Mouse (Mus musculus): Measurements from ENCODE around the gene Gm17409.

Gm17409 gene

DNA sequence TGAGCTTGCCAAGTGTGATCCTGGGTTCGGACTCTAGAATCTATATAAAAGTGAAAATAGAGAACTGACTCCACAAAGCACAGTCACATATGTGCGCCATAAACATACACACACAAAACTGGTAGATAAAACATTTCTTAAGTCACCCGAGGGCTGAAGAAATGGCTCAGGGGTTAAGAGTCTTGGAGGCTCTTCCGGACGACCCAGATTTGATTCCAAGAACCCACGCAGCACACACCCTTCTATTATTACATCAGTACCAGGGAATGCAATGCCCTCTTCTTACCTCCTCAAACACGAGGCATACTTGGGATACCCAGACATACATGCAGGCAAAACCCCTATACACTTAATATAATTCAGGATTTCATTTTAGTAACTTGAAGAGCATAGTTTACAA lies at the start of gene Gm17409:
Gene Gm17409 (plus strand): TSS at position 301 of the 400 bp plus-strand sequence.
- DNase-seq = no peak

DNA sequence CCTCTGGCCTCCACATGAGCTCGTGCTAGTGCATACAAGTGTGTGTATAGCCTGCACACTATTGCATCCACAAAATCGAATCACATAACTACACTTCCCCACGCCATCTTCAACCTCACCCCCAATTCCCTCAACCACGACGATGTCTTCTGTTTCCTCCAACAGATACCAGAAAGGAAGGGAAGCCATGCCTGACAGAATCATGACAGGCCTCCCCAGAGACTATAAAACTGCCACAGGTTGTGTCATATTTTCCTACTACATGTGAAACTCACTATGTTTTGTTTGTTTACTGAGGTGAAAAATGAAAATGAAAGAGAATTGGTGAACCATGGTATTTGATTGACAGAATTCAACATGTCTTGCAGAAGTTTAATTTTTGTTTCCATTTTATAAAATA lies 46.6 kb upstream of the Gm17409 start:
- DNase-seq = no peak

DNA sequence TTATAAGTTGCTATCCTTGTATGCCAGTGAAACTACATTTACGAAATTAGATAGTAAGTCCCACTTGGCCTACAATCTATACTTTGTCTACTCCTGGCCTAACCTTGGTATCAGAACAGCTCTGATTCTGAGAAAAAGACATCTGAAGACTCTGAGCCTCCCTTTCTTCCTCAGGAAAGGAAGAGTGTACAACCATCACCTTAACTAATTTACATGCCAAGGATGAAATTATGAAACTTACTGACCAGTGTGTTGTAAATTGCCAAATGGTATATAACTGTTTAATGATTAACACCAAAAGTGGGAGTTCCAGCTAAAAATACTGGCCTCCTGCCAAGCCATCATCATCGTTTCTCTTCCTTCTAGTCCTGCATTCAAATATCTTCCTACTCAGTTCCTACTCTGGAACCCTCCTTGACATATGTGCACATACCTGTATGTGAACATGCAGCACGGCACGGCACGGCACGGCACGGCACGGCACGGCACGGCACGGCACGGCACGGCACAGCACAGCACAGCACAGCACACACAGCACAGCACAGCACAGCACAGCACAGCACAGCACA lies 44.4 kb upstream of the Gm17409 start:
- DNase-seq = no peak

DNA sequence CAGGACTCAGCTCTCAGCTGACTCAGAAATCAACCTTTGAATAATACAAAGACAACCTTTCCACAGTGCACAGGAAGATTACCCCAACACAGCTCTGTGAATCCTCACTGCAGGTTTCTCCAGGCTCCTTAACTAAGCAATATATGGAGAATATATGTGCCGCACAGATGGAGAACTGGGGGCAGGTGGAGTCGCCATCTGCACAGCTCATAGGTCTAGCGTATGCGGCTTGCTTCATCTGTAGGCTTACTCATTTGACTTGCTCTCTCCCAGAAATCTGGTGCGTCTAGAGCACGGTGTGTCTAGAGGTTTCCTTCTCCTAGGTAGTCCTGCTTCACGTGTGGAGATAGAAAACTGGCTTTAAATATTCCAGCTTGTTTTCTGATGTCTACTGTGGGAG lies 37.7 kb upstream of the Gm17409 start:
- DNase-seq = no peak

DNA sequence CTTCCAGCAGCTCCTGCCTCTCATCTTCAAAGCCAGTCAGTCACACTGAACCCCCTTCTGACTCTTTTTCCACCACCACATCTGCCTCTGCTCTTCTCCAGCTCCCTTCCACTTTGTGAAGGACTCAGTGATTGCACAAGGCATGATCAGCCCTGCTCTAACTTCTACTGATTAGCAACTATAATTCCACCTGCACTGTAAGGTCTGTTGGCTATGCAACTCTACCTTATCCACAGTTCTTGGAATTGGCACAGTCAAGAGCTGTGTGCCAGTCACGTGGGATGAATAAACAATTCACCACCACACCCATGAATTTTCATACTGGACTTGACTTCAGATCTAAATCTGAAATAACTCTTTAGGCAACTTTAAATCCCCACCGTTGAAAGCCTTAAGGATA lies 36.6 kb upstream of the Gm17409 start:
- no peak for DNase-seq

DNA sequence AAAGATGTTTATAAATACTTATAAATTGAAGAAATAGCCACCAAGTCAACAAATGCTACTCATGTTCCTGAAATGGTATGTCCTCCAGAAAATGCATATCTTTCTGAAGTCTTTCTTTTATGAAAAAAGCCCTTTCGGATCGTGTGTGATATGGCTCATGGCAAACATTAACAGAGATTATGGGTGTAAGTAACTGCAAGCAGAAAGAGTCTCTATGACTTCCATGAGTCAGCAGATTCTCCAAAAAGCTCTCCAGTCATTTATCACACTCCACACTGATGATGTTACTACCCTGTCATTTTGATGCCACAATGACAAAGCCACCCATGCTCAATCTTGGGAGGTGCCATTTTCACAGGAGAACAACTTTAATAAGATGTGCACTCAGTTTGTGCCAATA lies 35.5 kb upstream of the Gm17409 start:
- no peak for DNase-seq

DNA sequence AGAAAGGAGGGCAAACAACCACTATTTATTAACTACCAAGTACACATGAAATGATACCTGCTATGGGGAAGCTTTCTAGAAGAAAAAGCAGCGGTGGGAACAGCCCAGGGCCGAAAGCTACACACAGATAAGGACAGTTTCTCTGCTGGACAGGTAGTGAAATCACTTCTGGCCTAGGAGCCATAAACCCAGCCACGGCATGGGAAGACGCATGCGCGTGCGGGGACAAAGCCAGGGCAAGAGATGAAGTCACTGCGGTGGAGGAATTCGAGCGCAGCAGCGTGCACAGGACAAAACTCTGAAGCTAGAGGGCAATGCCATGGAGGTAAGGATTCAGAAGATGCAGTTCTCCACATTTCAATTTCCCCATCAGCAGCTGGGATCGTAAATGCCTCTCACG lies 34.4 kb upstream of the Gm17409 start:
- DNase-seq = no peak

- no peak for DNase-seq
These were observed 33.0 kb upstream of the Gm17409 start for GRCm38 (mm10) chr2:58436911-58437310.

DNA sequence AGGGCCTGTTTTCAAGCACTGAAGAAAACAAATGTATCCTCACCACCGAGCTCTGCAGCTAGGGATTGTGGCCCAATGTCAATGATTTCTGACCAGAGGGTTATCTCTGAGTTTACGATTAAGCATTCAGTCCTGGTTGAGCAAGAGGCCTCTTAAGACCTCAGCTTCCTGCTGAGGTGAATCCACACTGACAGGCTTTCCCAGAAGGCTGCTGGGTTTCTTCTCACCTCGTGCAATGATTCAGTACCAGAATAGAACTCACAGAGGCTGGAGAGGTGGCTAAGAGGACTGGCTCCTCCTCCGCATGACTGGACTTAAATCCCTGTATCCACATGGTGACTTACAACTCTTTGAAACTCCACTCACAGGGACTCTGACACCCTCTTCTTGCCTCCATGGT lies 26.8 kb upstream of the Gm17409 start:
- no peak for DNase-seq

DNA sequence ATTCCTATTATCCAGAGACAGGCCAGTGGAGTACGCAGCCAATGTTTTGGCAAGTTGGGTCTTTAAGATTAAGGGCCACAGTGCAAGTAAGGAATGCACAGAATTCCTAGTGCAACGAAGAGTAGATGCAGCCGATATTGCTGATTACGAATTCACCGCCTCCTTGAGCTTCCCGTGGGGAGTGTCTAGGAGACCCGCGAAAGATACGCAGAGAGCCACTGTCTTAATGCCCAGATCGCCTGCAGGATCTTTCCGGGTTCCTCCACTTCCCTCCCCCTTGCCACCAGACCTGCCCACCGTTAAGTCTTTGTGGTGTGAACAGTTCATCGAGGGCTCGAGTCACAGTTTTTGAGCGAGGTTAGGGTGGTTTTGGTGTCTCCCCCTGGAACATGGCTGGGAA lies 22.9 kb upstream of the Gm17409 start:
- DNase-seq = no peak

- no peak for DNase-seq
These were observed 15.6 kb upstream of the Gm17409 start for GRCm38 (mm10) chr2:58454095-58454865.

DNA sequence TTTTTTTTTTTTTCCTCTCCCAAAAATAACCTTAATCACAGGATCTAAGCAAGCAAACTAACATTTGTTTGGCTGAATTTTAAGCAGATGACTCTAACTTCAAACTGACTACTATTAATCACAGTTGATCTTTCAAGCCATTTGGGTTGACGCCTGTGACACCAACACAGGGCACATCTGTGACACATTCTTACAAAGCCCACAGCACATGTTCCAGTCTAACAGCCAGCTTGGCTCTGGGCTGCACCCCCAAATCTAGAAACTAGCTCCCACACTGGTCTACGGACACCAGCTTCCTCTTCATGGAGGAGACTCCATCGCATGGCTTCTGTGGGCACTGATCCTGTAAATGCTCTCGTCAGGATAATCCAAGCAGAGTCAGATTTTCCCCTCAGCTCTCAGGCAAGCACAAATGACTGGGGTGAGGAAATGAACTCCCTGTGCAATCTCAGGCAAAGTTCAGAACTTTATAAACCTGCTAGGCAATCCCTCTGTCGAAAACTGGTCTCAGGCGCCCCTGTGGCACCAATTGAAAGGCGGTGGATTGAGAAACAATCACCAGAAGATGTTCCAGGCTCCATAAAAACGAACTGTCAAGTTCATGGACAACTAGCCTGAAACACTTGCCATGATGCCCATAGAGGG lies 13.0 kb upstream of the Gm17409 start:
- no peak for DNase-seq

GRCm38 (mm10) chr2:58457488-58457865 lies 12.4 kb upstream of the Gm17409 start:
- no peak for DNase-seq

DNA sequence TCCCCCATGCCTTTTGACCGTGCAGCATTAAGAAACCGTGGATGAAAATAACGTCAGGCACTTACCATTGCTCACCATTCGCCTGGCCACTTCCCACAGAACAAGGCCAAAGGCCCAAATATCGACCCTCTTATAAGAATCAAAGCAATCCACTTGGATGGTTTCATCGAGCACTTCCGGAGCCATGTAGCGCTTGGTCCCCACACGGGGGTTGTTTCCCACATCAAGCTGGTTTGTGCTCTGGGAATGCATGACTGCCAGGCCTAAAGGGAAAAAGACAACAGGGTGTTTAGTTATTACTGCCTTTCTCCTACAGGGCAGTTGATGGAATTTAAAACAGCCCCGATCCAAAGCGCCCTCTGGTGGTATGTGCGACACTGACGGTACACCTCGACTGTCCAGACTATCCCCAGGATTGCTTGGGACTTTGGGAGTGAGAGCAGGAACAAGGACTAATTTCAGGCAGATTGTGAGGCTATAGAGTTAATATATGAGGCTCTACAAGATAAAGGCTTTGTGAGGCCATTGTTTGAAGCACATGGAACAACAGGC lies 11.0 kb upstream of the Gm17409 start:
- peak; percentile 13 for DNase-seq

- no peak for DNase-seq
These were observed 374 bp downstream of the Gm17409 start for GRCm38 (mm10) chr2:58470290-58470689.

DNA sequence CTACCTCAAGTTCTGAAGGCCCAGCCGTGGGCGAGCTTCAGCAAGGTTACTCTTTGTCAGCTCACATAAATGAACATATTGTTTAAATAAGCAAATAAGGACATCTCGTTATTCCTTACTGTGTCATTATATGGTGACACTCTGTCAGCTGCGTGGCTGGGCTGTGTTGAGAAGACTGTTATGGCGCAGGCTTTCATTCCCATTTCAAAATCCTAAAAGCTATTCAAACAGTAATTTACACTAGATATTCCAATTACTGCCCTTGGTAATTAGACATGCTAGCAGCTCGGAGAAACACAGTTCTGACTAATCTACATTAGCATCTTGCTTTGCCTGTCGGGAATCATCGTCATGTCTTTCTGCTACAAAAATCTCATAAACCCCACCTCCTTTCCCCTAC lies 5.7 kb downstream of the Gm17409 start:
- no peak for DNase-seq

- peak; percentile 40 for DNase-seq
These were observed 7.2 kb downstream of the Gm17409 start for GRCm38 (mm10) chr2:58476956-58477715.

DNA sequence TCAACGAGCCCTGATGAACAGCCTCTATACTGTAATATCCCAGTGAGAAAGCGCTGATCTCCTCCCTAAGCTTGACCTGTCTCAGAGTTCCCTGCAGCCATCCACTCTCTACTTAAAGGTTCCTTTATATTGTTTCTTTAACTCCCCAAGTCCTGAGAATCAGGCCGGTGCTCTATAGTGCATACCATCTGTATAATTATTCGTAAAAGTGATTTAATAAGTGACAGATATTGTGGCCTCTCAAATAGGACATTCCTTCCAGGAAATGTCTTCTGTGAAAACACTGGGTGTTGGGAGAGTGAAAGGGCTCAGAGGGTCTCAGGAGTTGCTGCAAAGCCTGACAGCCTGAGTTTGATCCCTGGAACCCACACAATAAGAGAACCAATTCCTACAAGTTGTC lies 8.2 kb downstream of the Gm17409 start:
- DNase-seq = no peak

- no peak for DNase-seq
These were observed 9.6 kb downstream of the Gm17409 start for GRCm38 (mm10) chr2:58479536-58479935.

- no peak for DNase-seq
These were observed 10.8 kb downstream of the Gm17409 start for GRCm38 (mm10) chr2:58480764-58481163.

DNA sequence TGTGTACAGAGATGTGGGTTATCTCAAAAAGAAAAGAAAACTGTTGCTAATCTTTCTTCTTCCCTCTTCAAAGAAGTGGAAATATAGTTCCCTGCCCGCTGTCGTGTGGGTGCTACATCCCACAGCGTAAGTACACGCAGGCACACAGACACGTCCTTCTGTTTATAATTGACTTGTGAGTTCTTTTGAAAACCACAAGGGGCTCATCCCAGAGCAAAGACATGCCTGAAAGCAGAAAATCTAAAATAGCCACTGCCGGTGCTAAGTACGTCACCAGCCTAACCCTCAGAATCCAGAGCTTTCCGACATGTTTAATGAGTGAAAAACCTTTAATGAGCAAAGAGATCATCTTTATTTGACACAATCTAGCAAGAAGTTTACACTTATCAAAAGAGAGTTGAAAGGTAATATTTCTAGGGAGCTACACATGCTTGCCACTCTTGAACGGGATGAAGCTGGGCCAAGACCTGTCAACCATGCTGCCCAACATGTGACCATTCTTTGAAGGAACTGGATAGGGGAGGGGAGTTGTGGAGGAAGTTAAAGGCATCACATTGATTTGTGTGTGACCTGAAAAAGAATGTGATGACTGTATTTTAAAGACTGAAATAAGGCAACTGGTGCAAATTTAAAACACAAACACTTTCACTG lies 11.7 kb downstream of the Gm17409 start:
- no peak for DNase-seq

DNA sequence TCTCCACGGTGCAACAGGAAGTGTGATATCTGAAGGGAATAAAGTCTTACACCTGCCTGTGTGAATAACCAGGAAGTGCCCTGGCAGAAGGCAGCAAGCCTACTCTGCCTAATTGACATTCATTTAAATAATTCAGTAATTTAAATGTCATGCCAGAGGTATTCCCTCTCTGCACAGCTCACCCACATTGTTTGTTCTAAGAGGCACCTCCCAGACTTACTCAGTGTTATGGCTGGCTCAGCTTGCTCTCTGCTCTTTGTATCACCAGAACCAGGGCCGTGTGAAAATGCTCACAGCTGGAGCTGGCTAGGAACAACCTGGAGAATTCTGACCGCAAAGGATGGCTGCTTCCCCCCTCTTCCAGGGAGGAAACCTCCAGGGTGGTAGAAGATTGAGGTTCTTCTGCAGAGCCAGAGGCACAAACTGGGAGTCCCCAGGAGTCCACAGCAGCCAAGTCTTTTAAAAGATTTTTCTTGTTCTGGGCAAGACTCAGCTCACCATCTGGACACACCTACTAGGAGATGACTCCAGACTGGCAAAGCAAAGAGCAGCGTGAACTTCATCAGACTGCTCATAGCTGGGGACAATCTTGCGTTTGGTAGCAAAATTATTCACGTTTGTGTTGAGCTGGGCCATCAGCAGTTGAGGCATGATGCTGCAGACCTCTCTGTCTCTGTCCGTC lies 14.5 kb downstream of the Gm17409 start:
- no peak for DNase-seq

Data from thymus, postnatal 25 days (tissue).